Mouse (Mus musculus): ENCODE data around the gene Daam2.

DNA sequence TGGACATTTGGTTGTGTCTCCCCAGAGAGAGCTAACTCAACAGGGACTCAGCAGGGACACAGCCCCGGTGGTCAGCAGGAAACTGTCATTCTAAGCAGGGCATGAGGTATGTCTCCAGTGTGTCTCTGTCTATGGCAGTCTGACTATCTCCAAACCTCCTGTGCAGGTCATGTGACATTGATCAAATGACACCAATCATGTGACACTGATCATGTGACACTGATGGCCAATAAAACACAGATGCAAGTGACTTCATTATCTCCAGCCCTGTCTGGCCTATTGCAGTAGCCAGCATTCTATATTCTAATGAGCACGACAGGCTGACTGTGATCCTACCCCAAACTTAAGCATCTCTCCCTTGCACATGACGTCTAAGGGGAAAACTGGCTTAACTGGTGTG is 147.9 kb downstream of the Daam2 start:
- TF ChIP-seq EP300 (optimal IDR thresholded peaks at IDR 0.05) (no peak), CTCF (IDR thresholded peaks at IDR 0.05; ENCODE audit: low read depth) (no peak)

All from stomach, postnatal 0 days (tissue).